Mouse (Mus musculus): Measurements from ENCODE around the gene Ythdf2. TPM values are rescaled to one million over a fixed set of nuclear protein-coding genes. Genes with fewer than 3 reads are reported as not detected.

Gene Ythdf2
- total RNA-seq (2014; rRNA removed), result 56.4 and 57.1 TPM in 2 replicates
- 86.4 and 87.7 TPM in 2 replicates for polyA plus RNA-seq (2015; fragmentation: Nextera tagmentation; extraction: Ambion mirVana)

- H3K9me3 ChIP-seq (ENCODE audit: low read length), result no peaks in the 10 kb centered on the region
- peaks cover 5% of the 10 kb centered on the region; the same call in 1 of the 2 replicates for H3K4me1 ChIP-seq (ENCODE audit: insufficient read depth, low read length)
- WGBS, result 2% methylated on average over 37 of the region's 78 CpGs
- peak; percentile 60 for TF ChIP-seq CTCF (IDR thresholded peaks at IDR 0.05; ENCODE audit: low read depth)
- H3K4me3 ChIP-seq (ENCODE audit: low read length), result peak within 1 kb of the TSS; percentile 99
- H3K27me3 ChIP-seq (ENCODE audit: insufficient read depth, low read length), result no peaks in the 10 kb centered on the region
- H3K36me3 ChIP-seq (ENCODE audit: insufficient read depth, low read length), result no peaks in the 10 kb centered on the region; the same call in 1 of the 2 replicates
- H3K27ac ChIP-seq, result peak within 1 kb of the TSS; percentile 96
- H3K4me2 ChIP-seq (ENCODE audit: low read depth, low read length), result peak within 1 kb of the TSS; percentile 76
- peak within 1 kb of the TSS; percentile 99 for H3K9ac ChIP-seq (replicated peaks; ENCODE audit: low read length)
- ATAC-seq (peak; percentile 98), DNase-seq (ENCODE audit: low spot score) (peak; percentile 99)
Observed at GRCm38 (mm10) chr4:132211953-132212734, at the start of gene Ythdf2. TSS of gene Ythdf2 (minus strand) at chr4:132212303.

GRCm38 (mm10) chr4:132260404-132261379 lies 48.6 kb upstream of the Ythdf2 start:
- WGBS, result 2% methylated on average over 42 of the region's 64 CpGs
- H3K9me3 ChIP-seq (ENCODE audit: low read length), result no peaks in the 10 kb centered on the region
- peak overlapping the region; percentile 94 for H3K9ac ChIP-seq (replicated peaks; ENCODE audit: low read length)
- DNase-seq (ENCODE audit: low spot score) (peak; percentile 87), ATAC-seq (peak; percentile 90)
- H3K27ac ChIP-seq, result peak overlapping the region; percentile 92
- peak overlapping the region; percentile 64 for H3K4me2 ChIP-seq (ENCODE audit: low read depth, low read length)
- no peak for TF ChIP-seq CTCF (IDR thresholded peaks at IDR 0.05; ENCODE audit: low read depth)
- no peaks in the 10 kb centered on the region for H3K36me3 ChIP-seq (ENCODE audit: insufficient read depth, low read length)
- H3K4me3 ChIP-seq (ENCODE audit: low read length), result peak overlapping the region; percentile 81
- H3K27me3 ChIP-seq (ENCODE audit: insufficient read depth, low read length), result no peaks in the 10 kb centered on the region
- peaks cover 15% of the 10 kb centered on the region; the same call in 1 of the 2 replicates for H3K4me1 ChIP-seq (ENCODE audit: insufficient read depth, low read length)

GRCm38 (mm10) chr4:132259248-132259647 lies 47.1 kb upstream of the Ythdf2 start:
- Histone ChIP-seq H3K27ac (no peak overlapping the region), H3K4me3 (ENCODE audit: low read length) (no peak overlapping the region), H3K9me3 (ENCODE audit: low read length) (no peaks in the 10 kb centered on the region), H3K36me3 (ENCODE audit: insufficient read depth, low read length) (no peaks in the 10 kb centered on the region), H3K4me2 (ENCODE audit: low read depth, low read length) (peak overlapping the region; percentile 64; the same call in 1 of the 2 replicates), H3K4me1 (ENCODE audit: insufficient read depth, low read length) (peaks cover 15% of the 10 kb centered on the region; the same call in 1 of the 2 replicates), H3K27me3 (ENCODE audit: insufficient read depth, low read length) (no peaks in the 10 kb centered on the region), H3K9ac (replicated peaks; ENCODE audit: low read length) (no peak overlapping the region)
- WGBS, result 86% methylated on average over 4 of the region's 4 CpGs
- TF ChIP-seq CTCF (IDR thresholded peaks at IDR 0.05; ENCODE audit: low read depth), result no peak
- ATAC-seq, result no peak
- no peak for DNase-seq (ENCODE audit: low spot score)

DNA sequence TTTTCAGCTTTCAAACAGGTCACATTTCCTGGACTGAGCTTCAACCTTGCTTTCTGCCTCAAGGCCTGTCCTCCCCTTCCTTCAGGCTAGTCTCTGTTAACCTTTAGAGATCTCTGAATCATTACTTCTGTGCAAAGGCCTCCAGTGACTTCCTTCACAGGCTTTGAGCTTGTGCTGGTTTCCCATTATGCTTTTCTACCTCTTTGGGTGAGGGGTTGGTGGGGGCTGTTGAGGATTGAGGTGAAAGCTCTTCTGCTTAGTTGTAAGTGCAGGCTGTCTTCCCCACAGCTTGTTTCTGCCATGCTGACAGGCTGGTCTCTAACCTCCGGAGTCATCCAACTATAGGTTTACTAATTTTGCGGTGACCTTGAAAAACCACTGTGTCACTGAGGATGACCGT lies 44.3 kb upstream of the Ythdf2 start:
- Histone ChIP-seq H3K27ac (no peak overlapping the region), H3K36me3 (ENCODE audit: insufficient read depth, low read length) (no peaks in the 10 kb centered on the region), H3K4me1 (ENCODE audit: insufficient read depth, low read length) (peaks cover 9% of the 10 kb centered on the region; the same call in 1 of the 2 replicates), H3K27me3 (ENCODE audit: insufficient read depth, low read length) (no peaks in the 10 kb centered on the region), H3K4me2 (ENCODE audit: low read depth, low read length) (no peak overlapping the region), H3K9ac (replicated peaks; ENCODE audit: low read length) (no peak overlapping the region), H3K9me3 (ENCODE audit: low read length) (no peaks in the 10 kb centered on the region), H3K4me3 (ENCODE audit: low read length) (no peak overlapping the region)
- ATAC-seq, result no peak
- DNase-seq (ENCODE audit: low spot score), result no peak
- TF ChIP-seq CTCF (IDR thresholded peaks at IDR 0.05; ENCODE audit: low read depth), result no peak
- 93% methylated on average over 3 of the region's 3 CpGs for WGBS

DNA sequence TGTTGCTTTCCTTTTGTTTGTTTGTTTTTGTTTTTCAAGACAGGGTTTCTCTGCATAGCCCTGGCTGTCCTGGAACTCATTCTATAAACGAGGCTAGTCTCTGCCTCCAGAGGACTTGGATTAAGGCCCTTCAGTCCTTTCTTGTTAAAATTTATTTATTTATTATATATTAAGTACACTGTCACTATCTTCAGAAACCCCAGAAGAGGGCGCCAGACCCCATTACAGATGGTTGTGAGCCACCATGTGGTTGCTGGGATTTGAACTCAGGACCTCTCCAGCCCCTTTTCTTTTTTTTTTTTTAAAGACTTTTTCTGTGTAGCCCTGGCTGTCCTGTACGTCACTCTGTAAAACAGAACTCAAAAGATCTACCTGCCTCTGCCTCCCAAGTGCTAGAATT lies 42.9 kb upstream of the Ythdf2 start:
- Histone ChIP-seq H3K9me3 (ENCODE audit: low read length) (no peaks in the 10 kb centered on the region), H3K4me3 (ENCODE audit: low read length) (no peak overlapping the region), H3K4me2 (ENCODE audit: low read depth, low read length) (no peak overlapping the region), H3K27ac (no peak overlapping the region), H3K36me3 (ENCODE audit: insufficient read depth, low read length) (peaks cover 4% of the 10 kb centered on the region; the same call in 1 of the 2 replicates), H3K9ac (replicated peaks; ENCODE audit: low read length) (no peak overlapping the region), H3K4me1 (ENCODE audit: insufficient read depth, low read length) (peaks cover 5% of the 10 kb centered on the region; the same call in 1 of the 2 replicates), H3K27me3 (ENCODE audit: insufficient read depth, low read length) (no peaks in the 10 kb centered on the region)
- TF ChIP-seq CTCF (IDR thresholded peaks at IDR 0.05; ENCODE audit: low read depth), result no peak
- DNase-seq (ENCODE audit: low spot score), result no peak
- no peak for ATAC-seq
- 73% methylated on average over 3 of the region's 3 CpGs for WGBS

GRCm38 (mm10) chr4:132253622-132254021 lies 41.5 kb upstream of the Ythdf2 start:
- Histone ChIP-seq H3K27ac (no peak overlapping the region), H3K36me3 (ENCODE audit: insufficient read depth, low read length) (peaks cover 9% of the 10 kb centered on the region; the same call in 1 of the 2 replicates), H3K9me3 (ENCODE audit: low read length) (no peaks in the 10 kb centered on the region), H3K4me2 (ENCODE audit: low read depth, low read length) (no peak overlapping the region), H3K4me3 (ENCODE audit: low read length) (no peak overlapping the region), H3K27me3 (ENCODE audit: insufficient read depth, low read length) (no peaks in the 10 kb centered on the region), H3K9ac (replicated peaks; ENCODE audit: low read length) (no peak overlapping the region), H3K4me1 (ENCODE audit: insufficient read depth, low read length) (no peaks in the 10 kb centered on the region)
- DNase-seq (ENCODE audit: low spot score) (no peak), ATAC-seq (no peak)
- no peak for TF ChIP-seq CTCF (IDR thresholded peaks at IDR 0.05; ENCODE audit: low read depth)
- 66% methylated on average over 2 of the region's 2 CpGs for WGBS

All from hindbrain, postnatal 0 days (tissue).